Mouse (Mus musculus) frontal cortex, postnatal 36 days (tissue): ENCODE results near the gene Casp6.

ENCODE experiments used
- DNase-seq, 2 experiments: peaks; one replicate each; pipeline ENCODE4 v3.0.0; 2022; ENCODE audit warnings: low spot score in 2 of 2

Gene Casp6

GRCm38 (mm10) chr3:129923581-129923980, 22.4 kb downstream of the Casp6 start:
- no peak for DNase-seq

GRCm38 (mm10) chr3:129925861-129926260, 24.6 kb downstream of the Casp6 start:
- no peak for DNase-seq

- DNase-seq = peak in 1 of 2 experiments; percentile 12
These were observed 29.1 kb downstream of the Casp6 start for GRCm38 (mm10) chr3:129930213-129930778.

GRCm38 (mm10) chr3:129932443-129932842, 31.2 kb downstream of the Casp6 start:
- DNase-seq = no peak

- no peak for DNase-seq
These were observed 35.3 kb downstream of the Casp6 start for GRCm38 (mm10) chr3:129936561-129936960.

GRCm38 (mm10) chr3:129937848-129938247, 36.6 kb downstream of the Casp6 start:
- DNase-seq = no peak

GRCm38 (mm10) chr3:129939058-129939457, 37.8 kb downstream of the Casp6 start:
- DNase-seq = no peak

GRCm38 (mm10) chr3:129940780-129941179, 39.6 kb downstream of the Casp6 start:
- no peak for DNase-seq

GRCm38 (mm10) chr3:129941291-129941690, 40.1 kb downstream of the Casp6 start:
- no peak for DNase-seq

GRCm38 (mm10) chr3:129943813-129944212, 42.6 kb downstream of the Casp6 start:
- no peak for DNase-seq

GRCm38 (mm10) chr3:129946217-129946914, 45.1 kb downstream of the Casp6 start:
- no peak for DNase-seq

- peak; percentile 60 for DNase-seq
These were observed 47.1 kb downstream of the Casp6 start for GRCm38 (mm10) chr3:129948359-129948758.

GRCm38 (mm10) chr3:129949158-129949773, 48.0 kb downstream of the Casp6 start:
- DNase-seq = no peak

- DNase-seq = no peak
These were observed 52.1 kb downstream of the Casp6 start for GRCm38 (mm10) chr3:129953296-129953695.

- peak in 1 of 2 experiments; percentile 17 for DNase-seq
These were observed 61.3 kb downstream of the Casp6 start for GRCm38 (mm10) chr3:129962533-129962932.
